Comparison of ENCODE assay signal across 10 mouse cellular contexts in genomic region chr3:14871386-14871785, GRCm38 (mm10). TPM values are rescaled to one million over a fixed set of nuclear protein-coding genes. Genes with fewer than 3 reads are reported as not detected.
DNase-seq lines count a peak whose midpoint lies in the region; ATAC-seq lines count a peak whose summit lies in the region.
"Had no signal": no experiment of that assay in that cellular context is flagged by ENCODE, and none has a peak within 500 bp of the region (broad histone marks: within the 10 kb centered on the region; RNA-seq: fewer than 3 reads in every experiment).

No protein-coding gene starts in this region.

- no peaks in the 10 kb centered on the region for H3K36me3 ChIP-seq in liver, embryonic 13.5 days
- H3K36me3 ChIP-seq in limb, embryonic 10.5 days: no peaks in the 10 kb centered on the region
- H3K36me3 ChIP-seq: forebrain, embryonic 12.5 days; lung, embryonic 15.5 days had no signal

- no peaks in the 10 kb centered on the region for H3K27me3 ChIP-seq in liver, embryonic 13.5 days
- H3K27me3 ChIP-seq in limb, embryonic 10.5 days (ENCODE audit: low read depth, poor library complexity, severe bottlenecking): no peaks in the 10 kb centered on the region
- H3K27me3 ChIP-seq: forebrain, embryonic 12.5 days; lung, embryonic 15.5 days had no signal

- no peak overlapping the region for H3K4me2 ChIP-seq in liver, embryonic 13.5 days
- H3K4me2 ChIP-seq: forebrain, embryonic 12.5 days; lung, embryonic 15.5 days had no signal

- intact Hi-C loops in heart, postnatal 25 days (cut with DNase I): loop anchor here (5.0 to 10.0 kb wide), 2 partner anchors 223 to 371 kb away; no protein-coding TSS in a partner anchor

- no peak overlapping the region for H3K9ac ChIP-seq in liver, embryonic 13.5 days
- H3K9ac ChIP-seq: forebrain, embryonic 12.5 days; lung, embryonic 15.5 days had no signal

- 24% methylated on average over 7 of the region's 7 CpGs for WGBS in liver, embryonic 13.5 days (ENCODE audit: insufficient replicate concordance)
- WGBS in limb, embryonic 10.5 days: 58% methylated on average over 7 of the region's 7 CpGs

- H3K27ac ChIP-seq in liver, embryonic 13.5 days: no peak overlapping the region
- H3K27ac ChIP-seq in limb, embryonic 10.5 days: no peak overlapping the region
- H3K27ac ChIP-seq: forebrain, embryonic 12.5 days; lung, embryonic 15.5 days had no signal

- ATAC-seq in liver, embryonic 13.5 days (ENCODE audit: low read depth): peak; percentile 19; the same call in 1 of the 2 replicates

- DNase-seq in heart, postnatal 4 days: peak; percentile 12
- no peak for DNase-seq in heart, postnatal 25 days (ENCODE audit: low spot score)
- peak; percentile 17 for DNase-seq in right cerebral cortex, postnatal 14 days
- DNase-seq in right cerebral cortex, adult 2 months (ENCODE audit: low spot score in 2 of 2): no peak
- DNase-seq in liver, embryonic 13.5 days: no peak
- no peak for DNase-seq in limb, embryonic 10.5 days (ENCODE audit: low spot score)
- no peak for DNase-seq in ovary, adult 18-20 months (ENCODE audit: low spot score)
- DNase-seq in urinary bladder, postnatal 25 days (ENCODE audit: low spot score): no peak

- no peaks in the 10 kb centered on the region for H3K9me3 ChIP-seq in liver, embryonic 13.5 days (replicated peaks)
- H3K9me3 ChIP-seq in limb, embryonic 10.5 days (replicated peaks): no peaks in the 10 kb centered on the region
- H3K9me3 ChIP-seq: forebrain, embryonic 12.5 days; lung, embryonic 15.5 days had no signal

- H3K4me3 ChIP-seq in liver, embryonic 13.5 days (replicated peaks): no peak overlapping the region
- H3K4me3 ChIP-seq in limb, embryonic 10.5 days: no peak overlapping the region
- H3K4me3 ChIP-seq: forebrain, embryonic 12.5 days; lung, embryonic 15.5 days had no signal

- peaks cover 39% of the 10 kb centered on the region for H3K4me1 ChIP-seq in liver, embryonic 13.5 days (replicated peaks)
- no peaks in the 10 kb centered on the region for H3K4me1 ChIP-seq in limb, embryonic 10.5 days
- H3K4me1 ChIP-seq: forebrain, embryonic 12.5 days had no signal

RNA-seq across cellular contexts. Expression of gene Car3, which starts 8.1 kb away (rescaled TPM):
- total RNA-seq in heart, postnatal 4 days (2021): 10 to 100 TPM; 22.0 to 45.6 TPM
- total RNA-seq in heart, postnatal 25 days (2021): 10 to 100 TPM; 20.3 to 63.9 TPM
- 39.1 and 50.0 TPM in 2 replicates for polyA plus RNA-seq in liver, embryonic 13.5 days (2015; fragmentation: Nextera tagmentation; extraction: Ambion mirVana)
- 1.6 and 2.1 TPM in 2 replicates for polyA plus RNA-seq in limb, embryonic 10.5 days (2016; fragmentation: Nextera tagmentation; extraction: Ambion mirVana)

RNA-seq across cellular contexts. Expression of gene Car2, which starts 14.7 kb away (rescaled TPM):
- total RNA-seq in heart, postnatal 4 days (2021): 10 to 100 TPM in 1 of 2 experiments, 1 to 10 TPM in 1; 9.8 to 11.8 TPM
- 1 to 10 TPM; 6.9 to 8.9 TPM for total RNA-seq in heart, postnatal 25 days (2021)
- 2,501 and 2,750 TPM in 2 replicates for polyA plus RNA-seq in liver, embryonic 13.5 days (2015; fragmentation: Nextera tagmentation; extraction: Ambion mirVana)
- polyA plus RNA-seq in limb, embryonic 10.5 days (2016; fragmentation: Nextera tagmentation; extraction: Ambion mirVana): 65.2 and 70.5 TPM in 2 replicates

Comparison
In these comparisons a context has a peak if more than half of its experiments do, and no peak if none do; other contexts are left out.
1. DNase-seq: peak in heart, postnatal 4 days (single experiment) and right cerebral cortex, postnatal 14 days (single experiment); none in heart, postnatal 25 days (single experiment), right cerebral cortex, adult 2 months (0 of 2), liver, embryonic 13.5 days (single experiment), limb, embryonic 10.5 days (single experiment), ovary, adult 18-20 months (single experiment) and urinary bladder, postnatal 25 days (single experiment).